Mouse (Mus musculus) adrenal gland, adult 2 months (tissue): ENCODE data around the gene Erbb3. TPM values are rescaled to one million over a fixed set of nuclear protein-coding genes. Genes with fewer than 3 reads are reported as not detected.
"Not testable (repeated sequence)": the region's sequence is repeated elsewhere in the genome, so short reads cannot be mapped to it uniquely, and the experiment has no call there.

ENCODE experiments used
- DNase-seq: peaks from one replicate; pipeline ENCODE4 v3.0.0; 2021
- polyA plus RNA-seq: library from polyadenylated mRNA; depleted of rRNA; stranded (reverse); fragments of >200 nt; gene quantifications from 2 replicates; pipeline ENCODE4 v1.2.3, GENCODE M21; 2012
- total RNA-seq, 2 experiments: library from RNA; stranded (reverse); gene quantifications; 2 replicates each; pipeline ENCODE4 v1.2.3; 2021

Erbb3 gene
- total and polyA plus RNA-seq, 3 experiments, result 1.3 to 3.8 (median 2.3) TPM

GRCm38 (mm10) chr10:128556963-128557362, 32.5 kb downstream of the Erbb3 start:
- DNase-seq, result no peak

- DNase-seq, result no peak
These were observed 33.2 kb downstream of the Erbb3 start for GRCm38 (mm10) chr10:128556286-128556685.

GRCm38 (mm10) chr10:128555567-128555966, 33.9 kb downstream of the Erbb3 start:
- DNase-seq, result not testable (repeated sequence)

DNA sequence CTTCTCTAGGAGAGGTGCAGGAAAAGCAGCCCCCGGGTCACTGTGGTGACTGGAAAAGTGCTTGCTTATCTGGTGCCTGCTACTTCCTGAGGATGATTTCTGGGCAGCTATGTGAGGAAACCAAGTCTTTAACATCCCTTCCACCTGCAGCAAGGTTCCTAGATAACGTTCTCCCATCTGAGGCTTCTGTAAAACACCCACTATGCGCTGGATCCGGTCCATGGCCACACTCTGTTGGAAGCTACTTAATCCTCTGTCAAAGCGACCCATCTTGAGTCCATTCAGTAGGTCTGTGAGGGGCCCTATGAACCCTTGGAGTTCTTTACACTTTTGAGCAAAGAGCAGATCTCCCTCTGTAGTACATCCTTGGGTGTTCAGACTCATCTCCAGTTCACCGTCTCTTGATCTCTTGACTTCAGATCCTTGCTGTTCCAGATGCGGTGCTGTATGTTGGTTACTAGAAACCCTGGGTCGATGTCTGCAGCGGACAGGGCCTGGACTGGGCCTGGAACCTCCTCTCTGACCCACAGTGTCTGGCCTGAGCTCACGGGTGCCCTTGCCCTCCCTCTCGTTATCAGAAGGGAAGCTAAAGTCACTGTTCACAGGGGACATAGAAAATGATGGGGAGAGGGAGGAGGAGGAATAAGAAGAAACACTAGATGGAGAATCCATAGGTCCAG, 39.2 kb downstream of the Erbb3 start:
- not testable (repeated sequence) for DNase-seq

GRCm38 (mm10) chr10:128549682-128550057, 39.8 kb downstream of the Erbb3 start:
- DNase-seq, result not testable (repeated sequence)

- DNase-seq, result peak; percentile 93
These were observed 40.3 kb downstream of the Erbb3 start, which contains the start of gene Rpl41 for GRCm38 (mm10) chr10:128548947-128549681. Gene Rpl41 (minus strand): TSS chr10:128549305.

GRCm38 (mm10) chr10:128548051-128548791, 41.2 kb downstream of the Erbb3 start:
- DNase-seq, result not testable (repeated sequence)

DNA sequence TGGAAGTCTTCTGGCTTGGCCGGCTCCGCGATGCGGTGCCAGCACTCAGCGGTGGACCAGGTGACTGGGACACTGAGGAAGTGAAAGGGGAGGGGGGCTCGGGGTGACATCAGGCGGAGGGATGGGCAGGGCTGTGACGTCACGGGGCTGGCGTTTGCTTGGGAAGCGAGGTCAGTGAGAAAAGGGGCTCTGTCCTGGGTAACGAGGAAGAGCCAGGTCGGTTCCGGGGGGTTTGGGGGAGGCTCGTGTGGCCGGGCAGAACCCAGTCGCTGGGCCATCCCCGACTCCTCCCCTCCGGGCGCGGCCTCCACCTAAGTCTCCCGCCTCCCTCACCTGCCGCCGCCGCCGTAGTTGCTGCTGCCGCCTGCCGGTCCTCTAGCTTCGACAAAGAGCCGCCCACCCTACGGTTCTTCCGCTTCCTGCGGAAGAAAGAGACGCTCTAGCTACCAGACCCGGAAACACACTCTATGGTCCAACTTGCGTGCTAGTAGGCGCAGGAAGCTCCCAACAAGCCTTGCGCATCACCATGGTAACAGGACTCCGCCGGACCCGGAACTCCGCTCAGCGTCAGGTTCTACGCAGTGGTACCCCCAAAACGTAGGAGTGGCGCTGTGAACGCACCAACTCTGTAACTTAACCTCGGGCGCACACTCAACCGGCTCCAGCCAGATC, 42.0 kb downstream of the Erbb3 start, which contains the start of gene Zc3h10:
Zc3h10 (minus strand) TSS at position 414 of the 672 bp plus-strand sequence.
- DNase-seq, result peak; percentile 96

DNA sequence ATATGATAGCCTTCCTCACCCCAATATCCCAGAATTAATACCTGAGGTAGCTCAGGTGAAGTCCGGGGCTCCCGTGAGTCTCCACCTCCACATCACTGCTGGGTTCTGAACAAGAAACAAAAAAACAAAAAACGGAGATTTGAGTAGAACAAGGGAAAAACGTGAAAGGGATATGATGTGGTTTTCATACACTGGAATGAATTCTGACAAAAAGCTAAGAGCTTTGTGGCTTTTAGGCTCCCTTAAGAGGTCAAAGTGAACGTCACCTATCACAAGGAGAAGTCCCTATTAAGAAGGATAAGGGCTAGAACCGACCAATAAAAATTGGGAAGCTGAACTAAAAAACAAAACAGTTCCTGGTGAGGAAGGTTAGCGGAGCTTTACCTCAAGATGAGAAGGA, 42.7 kb downstream of the Erbb3 start:
- no peak for DNase-seq

GRCm38 (mm10) chr10:128546361-128546760, 43.1 kb downstream of the Erbb3 start:
- no peak for DNase-seq

DNA sequence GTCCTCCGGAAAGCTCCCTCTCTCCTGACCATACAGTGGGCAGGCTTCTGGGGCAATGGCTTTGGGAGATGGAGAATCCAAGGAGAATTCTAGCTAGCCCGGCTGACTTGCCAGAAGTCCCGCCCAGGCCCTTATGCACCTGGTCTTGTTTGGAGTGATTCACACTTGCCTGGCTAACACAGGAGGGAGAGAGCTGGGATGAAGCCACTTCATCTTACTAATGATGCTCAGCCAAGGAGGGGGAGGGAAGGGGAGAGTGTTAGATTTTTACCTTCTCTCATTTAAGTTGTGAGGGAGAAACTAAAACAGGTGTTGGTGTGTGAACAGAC, 43.9 kb downstream of the Erbb3 start:
- DNase-seq, result no peak

- no peak for DNase-seq
These were observed 44.5 kb downstream of the Erbb3 start for GRCm38 (mm10) chr10:128544674-128545569.

- no peak for DNase-seq
These were observed 45.2 kb downstream of the Erbb3 start for GRCm38 (mm10) chr10:128544151-128544657.

DNA sequence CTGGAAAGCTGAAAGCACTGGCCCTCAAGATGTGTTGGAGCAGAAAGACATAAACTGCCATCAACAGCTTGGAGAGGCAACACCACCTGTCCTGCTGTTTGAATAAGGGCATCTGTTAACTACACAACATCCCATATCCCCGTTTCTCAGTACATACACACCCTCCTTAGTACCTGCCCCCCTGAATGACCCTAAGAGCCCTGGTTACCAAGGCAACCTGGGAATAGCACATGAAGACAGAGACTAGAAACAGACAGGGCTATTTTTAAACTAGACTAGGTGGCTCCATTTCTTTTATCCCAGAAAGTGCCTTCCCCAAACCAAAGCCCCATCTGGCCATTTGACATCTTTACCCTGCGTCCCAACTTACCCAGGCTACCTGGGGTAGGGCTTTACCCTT, 46.4 kb downstream of the Erbb3 start:
- DNase-seq, result no peak

- no peak for DNase-seq
These were observed 51.0 kb downstream of the Erbb3 start for GRCm38 (mm10) chr10:128538340-128538870.

- DNase-seq, result peak; percentile 88
These were observed 53.0 kb downstream of the Erbb3 start for GRCm38 (mm10) chr10:128536266-128536940.

DNA sequence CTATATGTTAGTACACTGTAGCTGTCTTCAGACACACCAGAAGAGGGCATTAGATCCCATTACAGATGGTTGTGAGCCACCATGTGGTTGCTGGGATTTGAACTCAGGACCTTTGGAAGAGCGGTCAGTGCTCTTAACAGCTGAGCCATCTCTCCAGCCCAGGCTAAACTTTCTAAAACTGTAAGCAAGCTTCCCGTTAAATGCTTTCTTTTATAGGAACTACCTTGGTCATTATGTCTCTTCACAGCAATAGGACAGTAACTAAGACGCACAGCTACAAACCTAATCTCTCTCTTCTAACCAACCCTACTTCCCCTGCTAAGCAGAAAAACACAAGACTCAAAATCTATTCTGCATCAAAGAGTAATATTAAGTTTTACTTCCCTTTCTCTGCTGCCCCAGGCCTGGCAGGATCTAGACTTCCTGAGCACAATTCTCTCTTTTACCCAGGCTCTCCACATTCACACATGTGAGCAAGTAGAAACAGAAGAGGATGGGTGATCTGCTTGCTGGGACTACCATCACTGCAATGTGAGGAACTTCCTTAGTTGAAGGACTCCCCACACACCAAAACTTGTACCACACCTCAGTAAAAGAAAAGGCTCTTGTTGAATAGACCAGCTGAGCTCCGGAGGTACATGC, 53.7 kb downstream of the Erbb3 start:
- DNase-seq, result no peak

DNA sequence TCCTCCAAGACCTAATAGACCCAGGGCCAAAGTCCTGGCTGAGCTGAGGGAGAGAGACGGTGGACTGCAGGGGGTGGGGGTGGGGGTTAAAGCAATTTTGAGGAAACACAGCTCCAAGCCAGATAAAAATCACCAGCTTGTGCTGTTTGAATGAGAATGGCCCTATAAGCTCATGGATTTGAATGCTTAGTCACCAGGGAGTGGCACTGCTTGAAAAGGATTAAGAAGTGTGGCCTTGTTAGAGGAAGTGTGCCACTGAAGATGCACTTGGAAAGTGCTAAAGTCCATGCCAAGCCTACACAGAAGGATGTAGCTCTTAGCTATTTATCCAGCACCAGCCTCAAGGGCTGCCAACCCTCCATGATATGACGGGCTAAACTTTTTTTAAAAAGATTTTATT, 54.2 kb downstream of the Erbb3 start:
- no peak for DNase-seq
